Mouse (Mus musculus) intestine, embryonic 16.5 days (tissue): ENCODE data around the gene Jak1. TPM values are rescaled to one million over a fixed set of nuclear protein-coding genes. Genes with fewer than 3 reads are reported as not detected.

Experiments used
- ATAC-seq: fragments of 200-750 bp; cut with Nextera tagmentation; 2 replicates; pipeline ENCODE4 v1.8.0; 2017; ENCODE audit warnings: moderate TSS enrichment, moderate library complexity
- H3K27ac ChIP-seq: fragments of 300-500 bp; sonication (generic); 2 replicates; pipeline ENCODE4 v1.5.1; 2014; ENCODE audit warnings: mild to moderate bottlenecking, low read length
- H3K27me3 ChIP-seq: fragments of 300-500 bp; sonication (generic); replicated peaks from 2 replicates; pipeline ENCODE4 v1.6.1; 2014; ENCODE audit warnings: low read length, control low read depth, mixed read lengths; ENCODE audit not compliant: control insufficient read depth, insufficient read depth
- H3K36me3 ChIP-seq: fragments of 300-500 bp; sonication (generic); 2 replicates; pipeline ENCODE4 v1.6.1; 2014; ENCODE audit warnings: low read length, control low read depth; ENCODE audit not compliant: control insufficient read depth, insufficient read depth
- H3K4me1 ChIP-seq: fragments of 300-500 bp; sonication (generic); 2 replicates; pipeline ENCODE4 v1.6.1; 2014; ENCODE audit warnings: low read length, control low read depth, mixed read lengths; ENCODE audit not compliant: control insufficient read depth, insufficient read depth
- H3K4me2 ChIP-seq: fragments of 300-500 bp; sonication (generic); 2 replicates; pipeline ENCODE4 v1.6.1; 2014; ENCODE audit warnings: low read depth, low read length, control low read depth
- H3K4me3 ChIP-seq: fragments of 300-500 bp; sonication (generic); 2 replicates; pipeline ENCODE4 v1.5.1; 2014; ENCODE audit warnings: mild to moderate bottlenecking, low read length
- H3K9ac ChIP-seq: fragments of 300-500 bp; sonication (generic); 2 replicates; pipeline ENCODE4 v1.6.1; 2014; ENCODE audit warnings: low read depth, low read length
- H3K9me3 ChIP-seq: fragments of 300-500 bp; sonication (generic); 2 replicates; pipeline ENCODE4 v1.6.1; 2016; ENCODE audit warnings: low read length, control low read depth; ENCODE audit not compliant: control insufficient read depth
- WGBS: fragments of 180-500 bp; shearing (Covaris S2); extraction: QIAGEN DNeasy Blood & Tissue Kit; methylation state at CpG from one replicate; pipeline ENCODE4 v1.1.7; 2014; 5-methylcytosine and 5-hydroxymethylcytosine counted together
- polyA plus RNA-seq: library from polyadenylated mRNA; unstranded; fragments of >200 nt; fragmentation: Nextera tagmentation; extraction: Ambion mirVana; gene quantifications from 2 replicates; pipeline ENCODE4 v1.2.1, GENCODE M21; 2015

Jak1 gene
- polyA plus RNA-seq, 1 experiment from 2014 or later, result 66.7 TPM

- Histone ChIP-seq H3K36me3 (no peaks in the 10 kb centered on the region), H3K27ac (no peak overlapping the region), H3K27me3 (no peaks in the 10 kb centered on the region), H3K4me1 (peaks cover 13% of the 10 kb centered on the region), H3K4me3 (no peak overlapping the region), H3K9me3 (no peaks in the 10 kb centered on the region), H3K4me2 (no peak overlapping the region), H3K9ac (no peak overlapping the region)
- no peak for ATAC-seq
- WGBS, result 87% methylated on average over 8 of the region's 8 CpGs
Measured at GRCm38 (mm10) chr4:101260744-101261291, 4.3 kb downstream of the Jak1 start.

- H3K9ac ChIP-seq, result no peak overlapping the region
- H3K4me3 ChIP-seq, result no peak overlapping the region
- no peak overlapping the region for H3K4me2 ChIP-seq
- no peaks in the 10 kb centered on the region for H3K27me3 ChIP-seq
- no peaks in the 10 kb centered on the region for H3K9me3 ChIP-seq
- no peak overlapping the region; the same call in 1 of the 2 replicates for H3K27ac ChIP-seq
- H3K36me3 ChIP-seq, result no peaks in the 10 kb centered on the region
- 57% methylated on average over 3 of the region's 3 CpGs for WGBS
- H3K4me1 ChIP-seq, result peaks cover 22% of the 10 kb centered on the region
- no peak for ATAC-seq
Measured at GRCm38 (mm10) chr4:101256526-101257210, 8.4 kb downstream of the Jak1 start.

- Histone ChIP-seq H3K27ac (peak overlapping the region; percentile 26; the same call in 1 of the 2 replicates), H3K27me3 (no peaks in the 10 kb centered on the region), H3K9ac (no peak overlapping the region), H3K4me3 (no peak overlapping the region), H3K4me1 (peaks cover 26% of the 10 kb centered on the region), H3K36me3 (no peaks in the 10 kb centered on the region), H3K9me3 (no peaks in the 10 kb centered on the region), H3K4me2 (no peak overlapping the region)
- WGBS, result 70% methylated on average over 8 of the region's 8 CpGs
- ATAC-seq, result no peak
Measured at GRCm38 (mm10) chr4:101254606-101255349, 10.3 kb downstream of the Jak1 start.

GRCm38 (mm10) chr4:101254015-101254414 is 11.1 kb downstream of the Jak1 start:
- Histone ChIP-seq H3K27ac (no peak overlapping the region), H3K4me3 (no peak overlapping the region), H3K36me3 (no peaks in the 10 kb centered on the region), H3K4me2 (no peak overlapping the region), H3K9me3 (no peaks in the 10 kb centered on the region), H3K27me3 (no peaks in the 10 kb centered on the region), H3K9ac (no peak overlapping the region), H3K4me1 (peaks cover 24% of the 10 kb centered on the region)
- 76% methylated on average over 7 of the region's 7 CpGs for WGBS
- ATAC-seq, result no peak

- WGBS, result 66% methylated on average over 13 of the region's 13 CpGs
- ATAC-seq, result no peak
- Histone ChIP-seq H3K9ac (no peak overlapping the region), H3K4me2 (no peak overlapping the region), H3K4me1 (peaks cover 24% of the 10 kb centered on the region), H3K27ac (no peak overlapping the region; the same call in 1 of the 2 replicates), H3K9me3 (no peaks in the 10 kb centered on the region), H3K36me3 (no peaks in the 10 kb centered on the region), H3K4me3 (no peak overlapping the region), H3K27me3 (no peaks in the 10 kb centered on the region)
Measured at GRCm38 (mm10) chr4:101252781-101253622, 12.1 kb downstream of the Jak1 start.

GRCm38 (mm10) chr4:101252016-101252415 is 13.1 kb downstream of the Jak1 start:
- no peaks in the 10 kb centered on the region for H3K27me3 ChIP-seq
- no peak overlapping the region for H3K9ac ChIP-seq
- ATAC-seq, result no peak
- H3K36me3 ChIP-seq, result no peaks in the 10 kb centered on the region
- peaks cover 29% of the 10 kb centered on the region for H3K4me1 ChIP-seq
- no peak overlapping the region for H3K27ac ChIP-seq
- no peak overlapping the region for H3K4me3 ChIP-seq
- H3K9me3 ChIP-seq, result no peaks in the 10 kb centered on the region
- no peak overlapping the region for H3K4me2 ChIP-seq

- peaks cover 22% of the 10 kb centered on the region for H3K4me1 ChIP-seq
- no peak overlapping the region for H3K4me2 ChIP-seq
- no peaks in the 10 kb centered on the region for H3K36me3 ChIP-seq
- peak; percentile 56; the same call in 1 of the 2 replicates for ATAC-seq
- H3K4me3 ChIP-seq, result no peak overlapping the region
- no peaks in the 10 kb centered on the region for H3K27me3 ChIP-seq
- no peaks in the 10 kb centered on the region for H3K9me3 ChIP-seq
- no peak overlapping the region for H3K9ac ChIP-seq
- H3K27ac ChIP-seq, result no peak overlapping the region
- 50% methylated on average over 5 of the region's 6 CpGs for whole genome bisulfite sequencing
Measured at GRCm38 (mm10) chr4:101249977-101250743, 14.9 kb downstream of the Jak1 start.

- H3K4me3 ChIP-seq, result no peak overlapping the region
- peaks cover 10% of the 10 kb centered on the region for H3K4me1 ChIP-seq
- ATAC-seq, result 0 out of 2 replicates have a peak, but pooled peaks have one; percentile 27
Measured at GRCm38 (mm10) chr4:101247355-101247754, 17.7 kb downstream of the Jak1 start.

More at GRCm38 (mm10) chr4:101247355-101247754, 17.7 kb downstream of the Jak1 start:
- Histone ChIP-seq H3K27me3 (no peaks in the 10 kb centered on the region), H3K36me3 (no peaks in the 10 kb centered on the region), H3K27ac (no peak overlapping the region), H3K9ac (no peak overlapping the region), H3K9me3 (no peaks in the 10 kb centered on the region), H3K4me2 (no peak overlapping the region)
- WGBS, result 49% methylated on average over 2 of the region's 2 CpGs
